Mouse (Mus musculus): Measurements from ENCODE around the gene Ppfibp2. TPM values are rescaled to one million over a fixed set of nuclear protein-coding genes. Genes with fewer than 3 reads are reported as not detected.

The Ppfibp2 gene
- polyA plus RNA-seq (2017; shearing (Covaris generic)): 0.24 TPM

GRCm38 (mm10) chr7:107594857-107595402, at the start of gene Ppfibp2:
Gene Ppfibp2 (plus strand): TSS chr7:107595207.

GRCm38 (mm10) chr7:107567261-107567671, 27.7 kb upstream of the Ppfibp2 start, which contains the start of gene Olfml1:
Gene Olfml1 (plus strand): TSS chr7:107567446.

GRCm38 (mm10) chr7:107625061-107625460, 30.1 kb downstream of the Ppfibp2 start, which contains the start of gene 5330417H12Rik:
Gene 5330417H12Rik (minus strand): TSS chr7:107625161.

GRCm38 (mm10) chr7:107757308-107758151, 162.5 kb downstream of the Ppfibp2 start, which contains the start of gene Cyb5r2:
Gene Cyb5r2 (minus strand): TSS chr7:107758032.

Other genes with a start within 250 kb of the Ppfibp2 start
- gene Syt9, start 224.5 kb upstream of the Ppfibp2 start, polyA plus RNA-seq (2017; shearing (Covaris generic)): not detected
- gene Olfml1, start 27.8 kb upstream of the Ppfibp2 start, polyA plus RNA-seq (2017; shearing (Covaris generic)): not detected
- not detected for gene 5330417H12Rik, start 30.0 kb downstream of the Ppfibp2 start, polyA plus RNA-seq (2017; shearing (Covaris generic))
- gene Cyb5r2, start 162.8 kb downstream of the Ppfibp2 start, polyA plus RNA-seq (2017; shearing (Covaris generic)): not detected
- not detected for gene Ovch2, start 206.0 kb downstream of the Ppfibp2 start, polyA plus RNA-seq (2017; shearing (Covaris generic))
- gene Olfr467, start 217.1 kb downstream of the Ppfibp2 start, polyA plus RNA-seq (2017; shearing (Covaris generic)): not detected
- gene Olfr469, start 230.3 kb downstream of the Ppfibp2 start, polyA plus RNA-seq (2017; shearing (Covaris generic)): not detected

Data from effector memory CD4-positive, alpha-beta T cell, adult 5 months (primary cell).